Mouse (Mus musculus) spleen, postnatal 10 days (tissue): Measurements from ENCODE around the gene Gm38392.
"Not testable (repeated sequence)": the region's sequence is repeated elsewhere in the genome, so short reads cannot be mapped to it uniquely, and the experiment has no call there.

Experiments used
- DNase-seq, 2 experiments: peaks; one replicate each; pipeline ENCODE4 v3.0.0; 2021 to 2022; ENCODE audit warnings: low spot score in 2 of 2

Gm38392 gene

DNA sequence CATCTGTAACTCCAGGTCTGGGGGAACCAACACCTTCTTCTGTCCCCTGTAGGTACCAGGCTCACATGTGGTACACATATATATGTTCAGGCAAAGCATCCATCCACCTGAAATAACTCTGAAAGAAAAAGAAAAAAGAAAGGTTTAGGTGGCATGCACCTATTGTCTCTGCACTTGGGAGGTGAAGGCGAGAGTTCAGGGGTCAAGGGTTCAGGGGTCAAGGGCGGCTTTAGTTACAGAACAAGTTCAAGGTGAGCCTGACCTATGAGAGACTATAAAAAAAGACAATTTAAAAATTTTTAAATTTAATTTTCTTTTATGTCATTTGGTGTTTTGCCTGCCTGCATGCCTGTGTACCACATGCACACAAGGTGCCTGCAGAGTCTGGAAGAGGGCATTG is 7.0 kb downstream of the Gm38392 start:
- DNase-seq = no peak

DNA sequence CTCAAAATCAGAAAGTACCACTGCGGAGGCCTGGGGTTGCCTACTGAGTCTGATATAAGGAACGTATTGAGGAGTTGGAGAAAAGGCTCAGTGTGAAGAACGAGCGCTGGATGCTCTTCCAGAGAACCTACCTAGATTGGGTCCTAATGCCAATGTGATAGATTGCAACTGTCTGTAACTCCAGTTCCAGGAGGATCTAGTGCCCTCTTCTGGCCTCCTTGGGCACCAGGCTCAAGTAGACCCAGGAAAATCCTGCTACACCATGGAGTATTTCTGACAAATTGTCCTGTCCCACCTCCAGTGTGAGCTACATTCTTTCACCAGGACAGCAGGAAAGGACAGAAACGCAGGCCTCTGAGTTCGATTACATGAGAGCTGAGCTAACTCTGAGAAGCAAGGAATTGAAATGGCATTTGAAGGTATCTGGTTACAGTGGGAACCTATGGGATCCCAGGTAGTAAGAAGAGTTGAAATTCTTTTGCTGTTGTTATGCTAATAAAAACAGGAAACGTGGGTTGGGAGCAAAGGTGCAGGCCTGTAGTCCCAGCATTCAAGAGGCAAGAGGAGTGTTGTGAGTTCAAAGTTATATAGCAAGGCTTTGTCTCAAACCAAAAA is 10.4 kb downstream of the Gm38392 start:
- DNase-seq = no peak

DNA sequence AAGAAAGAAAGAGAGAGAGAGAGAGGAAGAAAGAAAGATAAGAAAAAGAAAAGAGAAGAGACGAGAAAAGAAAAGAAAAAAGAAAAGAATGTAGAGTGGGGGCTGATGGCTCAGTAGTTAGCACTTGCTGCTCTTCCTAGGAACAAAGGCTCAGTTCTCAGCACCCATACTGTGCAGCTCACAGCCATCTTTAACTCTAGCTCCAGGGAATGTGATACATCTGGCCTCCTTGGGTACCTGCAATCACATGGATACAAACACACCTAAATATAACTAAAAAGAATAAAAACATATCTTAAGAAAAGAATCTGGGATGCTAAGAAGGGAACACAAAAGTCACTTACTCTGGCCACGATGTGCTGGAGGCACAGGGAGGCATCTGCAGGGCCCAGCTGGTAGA is 10.9 kb downstream of the Gm38392 start:
- DNase-seq = no peak

GRCm38 (mm10) chr3:88274002-88274401 is 13.0 kb downstream of the Gm38392 start:
- DNase-seq = peak in 1 of 2 experiments; percentile 28

DNA sequence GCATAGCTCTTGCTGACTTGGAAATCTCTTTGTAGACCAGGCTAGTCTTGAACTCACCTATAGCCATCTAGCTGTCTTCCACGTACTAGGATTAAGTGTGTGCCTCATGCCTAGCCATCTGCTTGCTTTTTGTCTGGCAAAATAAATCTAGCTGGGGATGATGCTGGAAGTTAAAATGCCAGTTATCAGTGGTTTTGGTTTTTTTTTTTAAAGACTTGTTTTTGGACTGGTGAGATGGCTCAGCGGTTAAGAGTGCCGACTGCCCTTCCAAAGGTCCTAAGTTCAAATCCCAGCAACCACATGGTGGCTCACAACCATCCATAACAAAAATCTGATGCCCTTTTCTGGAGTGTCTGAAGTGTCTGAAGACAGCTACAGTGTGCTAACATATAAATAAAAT is 15.2 kb downstream of the Gm38392 start:
- DNase-seq = no peak

GRCm38 (mm10) chr3:88271298-88271697 is 15.7 kb downstream of the Gm38392 start:
- DNase-seq = not testable (repeated sequence)

DNA sequence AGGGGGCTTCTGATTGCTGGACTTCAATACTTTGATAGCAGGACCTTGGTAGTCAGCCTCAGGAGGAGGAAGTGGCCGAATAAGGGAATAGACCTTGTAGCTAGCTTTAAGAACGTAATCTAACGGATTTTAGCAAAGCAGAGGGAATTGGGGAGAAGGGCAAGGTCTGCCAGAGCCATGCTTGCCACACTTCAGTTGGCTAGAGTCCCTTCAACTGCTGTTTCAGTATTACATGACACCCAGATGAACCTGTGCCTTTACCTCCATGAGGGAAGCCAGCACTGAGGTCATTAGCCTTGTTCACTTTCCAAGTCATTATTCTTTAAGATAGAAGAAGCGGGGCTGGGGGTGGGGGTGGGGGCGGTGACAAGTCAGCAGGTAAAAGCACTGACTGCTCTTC is 18.0 kb downstream of the Gm38392 start:
- no peak for DNase-seq

GRCm38 (mm10) chr3:88268014-88268413 is 19.0 kb downstream of the Gm38392 start:
- not testable (repeated sequence) for DNase-seq

DNA sequence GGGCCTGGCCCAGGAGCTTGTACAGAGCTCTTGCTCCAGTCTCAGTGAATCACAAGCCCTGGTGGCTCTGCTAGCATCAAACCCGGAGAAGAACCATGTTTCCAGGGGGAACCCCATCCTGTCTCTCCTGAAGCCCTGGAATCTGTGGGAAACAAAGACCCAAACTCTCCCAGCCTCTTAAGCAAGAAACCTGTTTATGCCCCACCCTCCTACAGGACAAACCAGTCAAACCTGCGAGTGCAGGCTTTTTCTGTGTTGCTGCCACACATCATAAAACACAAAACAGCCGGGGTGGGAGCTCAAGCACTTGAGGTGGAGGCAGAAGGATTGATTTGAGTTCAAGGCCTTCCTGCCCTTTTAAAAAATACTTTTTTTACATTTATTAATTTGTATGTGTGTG is 24.7 kb downstream of the Gm38392 start:
- no peak for DNase-seq

DNA sequence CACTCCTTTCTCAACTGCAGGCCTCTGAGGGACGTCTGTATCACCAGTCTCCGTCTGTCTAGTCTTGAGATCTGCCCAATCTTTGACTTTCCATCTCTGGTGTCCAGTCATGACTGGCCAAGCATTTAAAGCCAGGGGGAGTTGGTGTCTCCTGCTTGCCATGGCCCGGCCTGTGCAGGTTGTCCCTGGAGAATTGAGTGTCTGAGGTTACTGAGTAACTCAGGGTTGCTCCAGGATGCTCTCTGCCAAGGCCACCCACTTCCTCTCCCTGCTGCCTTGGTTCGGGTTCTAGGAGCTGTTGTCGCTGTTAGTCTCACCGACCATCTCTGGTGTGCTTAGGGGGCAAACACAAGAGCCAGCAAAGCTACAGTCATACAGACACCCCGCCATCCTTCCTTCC is 30.6 kb downstream of the Gm38392 start:
- no peak for DNase-seq

DNA sequence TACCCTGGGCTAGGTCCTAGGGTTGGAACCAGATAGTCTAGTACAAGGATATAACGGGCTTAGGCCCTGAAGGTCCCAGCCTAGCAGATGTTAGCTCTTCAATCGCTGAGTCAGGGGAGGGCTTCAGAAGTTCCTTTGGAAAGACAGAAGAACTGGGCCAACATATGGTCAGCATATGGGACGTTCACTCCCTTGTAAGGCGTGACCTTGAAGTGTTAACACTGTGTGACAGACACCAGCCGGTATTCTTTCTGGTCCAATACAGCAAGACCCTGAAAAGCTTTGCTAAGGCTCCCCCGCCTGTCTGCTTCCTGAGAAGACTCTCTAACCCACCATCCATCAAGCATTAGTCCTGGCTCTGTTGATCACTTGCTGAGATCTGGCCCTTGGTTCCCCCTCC is 31.1 kb downstream of the Gm38392 start:
- DNase-seq = no peak

- peak in 1 of 2 experiments; percentile 47 for DNase-seq
Measured at GRCm38 (mm10) chr3:88254268-88254926, 32.6 kb downstream of the Gm38392 start, which contains the start of gene Rhbg. Rhbg (minus strand) TSS chr3:88254709.

DNA sequence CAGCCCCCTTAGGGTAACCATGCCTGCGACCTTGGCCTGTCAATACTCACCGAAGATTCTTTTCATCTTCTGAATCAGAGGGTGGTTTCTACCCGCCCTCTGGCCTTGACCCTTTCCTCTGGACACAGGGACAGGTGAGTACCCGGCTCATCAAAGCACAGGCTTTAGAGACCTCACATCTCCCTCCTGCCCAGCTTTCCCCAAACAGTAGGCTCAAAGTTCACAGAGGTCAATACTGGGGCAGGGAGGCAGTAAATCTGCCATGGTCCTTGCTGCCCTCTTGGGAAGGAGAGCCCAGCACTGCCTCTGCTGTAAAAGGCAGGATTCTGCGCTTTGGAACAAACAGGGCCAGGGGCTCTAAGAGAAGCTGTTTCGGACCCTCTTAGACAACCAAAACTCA is 34.3 kb downstream of the Gm38392 start:
- no peak for DNase-seq

GRCm38 (mm10) chr3:88248406-88248805 is 38.6 kb downstream of the Gm38392 start:
- DNase-seq = no peak

- DNase-seq = no peak
Measured at GRCm38 (mm10) chr3:88247666-88248065, 39.3 kb downstream of the Gm38392 start.

- peak; percentile 69 to 89 for DNase-seq
Measured at GRCm38 (mm10) chr3:88245811-88246210, 41.2 kb downstream of the Gm38392 start.

DNA sequence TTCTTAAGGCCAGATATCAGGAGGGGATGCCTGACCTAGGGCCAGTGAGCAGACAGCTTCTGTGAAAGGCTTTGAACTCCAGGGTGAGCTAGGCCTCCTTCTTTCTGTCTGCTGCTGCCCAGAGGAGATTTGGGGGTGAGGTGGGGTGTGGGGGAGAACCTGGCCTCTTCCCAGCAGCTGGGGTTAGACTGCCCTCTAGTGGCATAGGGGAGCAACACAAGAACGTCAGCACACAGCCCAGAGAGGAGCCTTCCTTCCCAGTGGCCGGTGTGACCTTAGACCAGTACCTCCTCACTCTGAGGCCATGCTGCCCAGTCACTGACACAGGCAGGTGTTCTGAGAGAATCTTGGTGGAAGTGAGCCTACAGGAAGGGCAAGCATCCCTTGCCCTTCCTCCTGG is 42.9 kb downstream of the Gm38392 start:
- DNase-seq = peak; percentile 35 to 71

- DNase-seq = peak; percentile 47 to 80
Measured at GRCm38 (mm10) chr3:88242531-88242930, 44.5 kb downstream of the Gm38392 start.

- no peak for DNase-seq
Measured at GRCm38 (mm10) chr3:88241045-88241786, 45.8 kb downstream of the Gm38392 start.

- DNase-seq = no peak
Measured at GRCm38 (mm10) chr3:88239446-88239845, 47.6 kb downstream of the Gm38392 start.

- no peak for DNase-seq
Measured at GRCm38 (mm10) chr3:88238866-88239391, 48.1 kb downstream of the Gm38392 start.

DNA sequence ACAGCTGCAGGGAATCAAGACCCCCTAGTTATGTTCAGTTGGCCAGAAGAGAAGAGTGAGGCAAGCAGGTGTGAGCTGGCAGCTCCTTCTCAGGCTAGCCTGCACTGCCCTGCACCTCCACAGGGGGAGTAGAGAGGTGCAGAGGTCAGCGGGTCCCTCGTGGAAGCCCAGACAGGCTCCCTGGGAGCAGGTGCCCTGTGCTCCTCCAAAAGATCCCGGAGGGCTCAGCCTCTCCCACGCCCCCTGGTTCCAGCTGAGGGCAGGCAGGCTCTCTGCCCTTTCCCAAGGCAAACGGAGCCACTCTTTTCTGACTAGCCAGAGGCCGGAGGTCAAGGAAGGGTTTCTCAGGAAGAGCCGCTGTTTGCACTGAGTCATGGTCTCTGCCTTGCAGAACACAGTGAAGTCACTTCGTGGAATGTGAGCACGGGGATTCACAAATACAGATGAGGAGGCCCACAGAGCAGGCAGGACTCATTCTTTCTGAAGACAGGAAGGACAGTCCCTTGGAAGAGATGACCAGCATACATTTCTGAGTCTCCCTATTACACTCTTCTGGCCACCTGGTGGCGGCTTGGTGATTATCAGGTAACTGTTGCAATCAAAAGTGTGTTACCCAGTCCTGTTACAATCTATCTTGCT is 49.3 kb downstream of the Gm38392 start:
- peak; percentile 22 to 69 for DNase-seq
